Mouse (Mus musculus) left cerebral cortex, postnatal 4 days (tissue): ENCODE results near the gene Gap43. TPM values are rescaled to one million over a fixed set of nuclear protein-coding genes. Genes with fewer than 3 reads are reported as not detected.
"Not testable (repeated sequence)": the region's sequence is repeated elsewhere in the genome, so short reads cannot be mapped to it uniquely, and the experiment has no call there.

Experiments
- DNase-seq: peaks from one replicate; pipeline ENCODE4 v3.0.0-alpha.2; 2022
- intact Hi-C: fragments of 180-260 bp; cut with DNase I; formaldehyde crosslinking; loops from one replicate; pipeline ENCODE4 v1.15.1; 2025
- total RNA-seq, 2 experiments: library from RNA; stranded (reverse); gene quantifications; 2 replicates each; pipeline ENCODE4 v1.2.3; 2021

The Gap43 gene
- total RNA-seq, 2 experiments from 2014 or later, result 1,463 to 1,471 TPM

DNA sequence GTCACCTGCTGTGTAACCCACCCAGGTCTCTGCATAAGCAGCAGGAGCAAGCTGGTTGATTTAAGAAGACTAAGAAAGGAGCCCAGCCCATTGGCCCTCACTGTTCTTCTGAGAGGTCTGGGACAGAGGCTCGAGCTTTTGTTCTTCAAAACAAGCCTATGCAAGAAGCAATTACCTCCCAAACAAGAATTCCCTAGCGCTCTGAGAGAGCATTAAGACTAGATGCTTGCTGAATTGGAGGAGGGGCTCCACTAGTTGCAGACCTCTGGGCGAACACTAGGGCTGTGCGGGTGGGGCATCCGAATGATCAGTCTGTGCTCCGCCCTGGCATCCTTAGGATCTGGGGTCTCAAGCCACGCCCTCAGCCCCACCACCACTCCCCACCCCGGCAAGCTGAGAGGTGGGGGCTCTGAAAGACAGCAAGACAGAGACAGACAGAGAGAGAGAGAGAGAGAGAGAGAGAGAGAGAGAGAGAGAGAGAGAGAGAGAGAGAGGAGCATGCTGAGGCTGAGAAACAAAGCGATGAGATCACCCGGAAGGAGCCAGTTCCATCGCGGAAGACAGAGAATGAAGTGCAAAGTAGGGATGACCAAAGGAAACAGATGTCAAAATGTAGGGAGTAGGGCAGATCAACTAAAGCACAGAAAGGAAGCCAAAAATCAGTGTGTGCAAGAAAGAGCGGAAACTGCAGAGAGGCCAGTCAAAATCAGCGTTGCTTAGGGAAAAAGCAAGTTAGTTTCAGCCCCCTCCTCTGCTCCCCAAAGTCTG, 34.3 kb downstream of the Gap43 start:
- intact Hi-C loops, result no loop called here
- DNase-seq, result peak; percentile 70

DNA sequence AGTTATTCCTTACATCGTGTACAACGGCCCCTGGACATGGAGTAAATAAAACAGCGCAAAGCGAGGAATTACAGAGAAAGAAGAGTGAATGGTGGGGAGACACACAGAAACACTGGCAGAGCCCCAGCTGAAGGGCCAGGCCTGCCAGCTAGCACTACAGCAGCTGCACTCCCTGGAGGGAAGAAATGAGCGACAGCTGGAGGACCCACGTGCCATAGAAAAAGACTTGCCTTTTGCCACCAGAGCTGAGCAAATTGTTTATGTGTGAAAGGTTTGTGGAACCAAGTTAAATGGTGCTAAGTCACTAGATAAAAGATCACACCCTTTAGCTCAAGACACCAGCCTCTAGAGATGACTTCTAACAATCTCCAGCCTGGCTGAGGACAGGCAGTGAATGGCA, 37.0 kb downstream of the Gap43 start:
- intact Hi-C loops, result no loop called here

DNA sequence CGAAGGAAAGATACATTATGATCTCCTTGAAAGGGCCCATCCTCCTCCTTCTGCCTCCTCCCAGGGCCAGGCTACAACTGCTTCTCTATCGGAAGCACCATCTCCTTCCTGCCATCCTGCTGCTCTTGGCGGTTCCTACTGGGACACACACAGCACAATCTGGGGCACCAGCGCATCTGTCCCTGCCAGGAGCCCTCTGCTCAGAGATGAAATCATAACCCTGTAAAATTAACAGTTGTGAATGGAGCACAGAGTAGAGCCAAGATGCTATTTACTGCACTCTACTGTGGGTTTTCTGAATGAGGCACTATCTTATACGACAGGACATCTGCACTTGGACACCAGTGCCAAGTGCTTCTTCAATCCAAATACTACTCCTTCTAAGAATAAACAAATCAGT, 46.0 kb downstream of the Gap43 start:
- intact Hi-C loops, result no loop called here
- DNase-seq, result peak; percentile 78

More for the DNA sequence above, 37.0 kb downstream of the Gap43 start:
- DNase-seq, result peak; percentile 83

DNA sequence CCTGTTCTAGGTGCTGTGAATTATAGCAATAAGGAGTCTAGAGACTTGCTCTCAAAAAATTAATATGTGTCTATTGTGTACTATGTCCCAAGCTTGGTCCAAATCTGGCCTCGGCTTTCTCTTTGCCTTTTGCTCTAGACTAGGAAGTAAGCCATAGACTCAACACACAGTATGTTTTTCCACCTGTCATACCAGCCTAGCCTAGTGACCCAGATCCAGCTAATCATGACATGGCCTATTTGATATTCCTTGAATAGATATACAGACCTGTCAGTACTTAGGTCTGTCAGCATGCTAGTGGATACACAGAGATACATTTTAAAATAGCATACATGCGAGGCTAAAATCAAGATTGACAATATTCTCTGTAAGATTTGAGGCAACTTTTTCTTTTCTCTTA, 46.4 kb downstream of the Gap43 start:
- intact Hi-C loops, result no loop called here
- no peak for DNase-seq

DNA sequence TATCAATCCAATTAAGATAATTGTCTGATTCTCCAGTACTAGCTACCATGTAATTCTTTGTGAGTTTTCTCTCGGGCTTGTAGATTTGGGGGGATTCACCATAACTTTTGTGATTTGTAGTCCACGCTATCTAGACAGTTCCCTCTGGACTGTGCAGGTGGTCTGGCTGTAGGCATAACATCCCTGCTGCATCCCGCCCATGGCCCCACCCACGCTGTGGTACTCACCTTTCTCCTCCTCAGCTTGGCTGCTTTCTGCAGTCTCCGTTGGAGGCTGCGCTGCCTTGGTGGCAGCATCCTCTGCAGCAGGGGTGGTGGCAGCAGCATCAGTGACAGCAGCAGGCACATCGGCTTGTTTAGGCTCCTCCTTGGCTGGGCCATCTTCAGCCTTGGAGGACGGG, 48.9 kb downstream of the Gap43 start:
- intact Hi-C loops, result no loop called here
- no peak for DNase-seq

DNA sequence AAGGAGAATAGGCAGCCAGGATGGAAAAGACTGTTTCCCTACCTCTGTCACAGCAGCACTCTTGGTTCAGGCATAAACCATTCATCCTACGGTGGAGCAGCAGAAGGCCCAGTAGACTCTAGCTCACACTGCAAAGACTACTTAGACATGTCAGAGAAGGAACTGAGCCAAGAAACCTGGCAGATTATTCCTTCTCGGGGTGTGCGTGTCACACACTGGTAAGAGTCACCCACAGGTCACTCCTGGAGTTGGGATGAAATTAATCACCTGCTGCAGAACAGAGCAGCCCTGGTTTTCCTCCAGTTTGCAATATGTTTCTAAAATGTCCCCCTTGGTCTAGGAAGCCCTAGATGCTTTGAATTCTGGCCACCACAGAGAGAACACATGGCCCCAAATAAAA, 56.4 kb downstream of the Gap43 start:
- no peak for DNase-seq
- intact Hi-C loops, result no loop called here

DNA sequence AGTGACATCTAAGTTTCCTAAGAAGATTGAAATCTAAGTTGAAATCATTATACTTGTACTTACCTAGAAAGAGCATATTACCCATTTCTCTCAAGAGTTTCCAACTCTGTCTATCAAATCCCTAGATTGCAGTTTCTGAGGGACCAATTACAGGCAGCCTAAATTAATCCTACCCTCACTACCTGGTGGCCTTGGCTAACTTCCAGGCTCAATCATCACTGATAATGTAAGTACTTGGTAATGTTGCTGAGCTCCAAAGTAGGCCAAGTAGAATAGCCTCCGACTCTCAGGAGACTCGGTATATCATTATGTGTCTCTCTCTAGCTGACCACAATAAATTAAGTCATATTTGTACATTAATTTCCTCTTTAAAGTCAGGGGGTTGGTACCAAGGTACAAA, 62.7 kb downstream of the Gap43 start:
- no peak for DNase-seq
- intact Hi-C loops, result loop anchor here (2.0 kb wide), 1 partner anchor 505 kb away; no protein-coding TSS in a partner anchor

DNA sequence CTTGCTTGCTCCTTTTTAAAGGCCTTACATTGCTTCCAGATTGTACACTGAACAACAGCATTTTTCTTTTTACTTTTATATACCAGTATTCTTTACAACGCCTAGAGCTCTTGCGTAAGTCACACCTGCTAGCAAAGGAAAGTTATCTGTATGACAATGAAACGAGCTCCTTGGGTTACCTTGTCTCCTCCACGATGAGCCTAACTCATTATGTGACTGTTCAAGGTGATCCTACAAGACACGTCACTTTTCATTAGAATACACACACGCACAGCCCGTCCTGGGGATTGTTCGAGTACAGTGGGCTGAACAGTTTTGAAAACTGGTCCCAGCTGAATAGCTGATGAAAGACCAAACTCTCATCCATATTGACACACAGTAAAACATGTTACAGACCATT, 63.2 kb downstream of the Gap43 start:
- no peak for DNase-seq
- intact Hi-C loops, result loop anchor here (2.0 kb wide), 1 partner anchor 506 kb away; no protein-coding TSS in a partner anchor

DNA sequence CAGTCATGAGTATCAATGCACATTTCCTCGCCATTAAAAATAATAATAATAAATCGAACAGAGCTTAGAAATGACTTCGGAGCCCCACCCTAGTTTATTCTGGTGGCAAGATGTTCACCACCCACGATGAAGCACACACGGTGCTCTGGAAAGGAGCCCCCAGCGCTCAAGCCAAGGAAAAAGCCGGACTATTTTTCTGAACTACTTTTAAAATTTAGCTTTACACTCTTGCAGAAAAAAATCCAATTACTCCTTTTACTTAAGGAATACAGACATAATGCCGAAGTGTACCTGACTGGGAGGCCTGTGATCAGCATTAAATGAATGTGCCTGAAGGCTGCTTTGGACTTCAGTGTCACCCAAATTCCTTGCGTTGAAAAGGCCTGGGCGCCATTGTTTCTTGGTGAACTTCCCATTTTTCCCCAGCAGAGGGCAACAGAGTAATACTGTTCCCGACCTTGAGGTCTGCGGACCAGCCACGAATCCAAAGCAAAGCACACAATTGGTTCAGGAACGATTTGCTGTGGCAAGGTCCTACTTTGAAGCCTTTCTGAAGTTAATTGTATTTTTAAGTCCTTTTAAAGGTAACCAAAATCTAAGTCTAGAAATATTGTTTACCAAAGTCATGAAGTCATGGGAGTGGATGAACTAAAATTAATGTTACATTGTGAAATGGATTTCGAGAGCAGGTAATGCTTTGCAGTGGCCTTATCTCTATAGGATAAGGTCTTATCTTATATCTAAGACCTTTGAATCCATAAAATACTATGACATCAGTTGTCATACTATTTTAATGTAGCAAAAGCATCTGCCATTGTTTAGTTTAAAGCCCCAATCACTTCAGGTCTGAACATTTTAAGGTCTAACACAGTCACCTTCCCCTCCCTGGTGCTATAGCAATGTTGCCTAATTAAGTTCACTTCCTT, 64.0 kb downstream of the Gap43 start:
- intact Hi-C loops, result loop anchor here (2.0 kb wide), 1 partner anchor 506 kb away; no protein-coding TSS in a partner anchor
- DNase-seq, result peak; percentile 75

DNA sequence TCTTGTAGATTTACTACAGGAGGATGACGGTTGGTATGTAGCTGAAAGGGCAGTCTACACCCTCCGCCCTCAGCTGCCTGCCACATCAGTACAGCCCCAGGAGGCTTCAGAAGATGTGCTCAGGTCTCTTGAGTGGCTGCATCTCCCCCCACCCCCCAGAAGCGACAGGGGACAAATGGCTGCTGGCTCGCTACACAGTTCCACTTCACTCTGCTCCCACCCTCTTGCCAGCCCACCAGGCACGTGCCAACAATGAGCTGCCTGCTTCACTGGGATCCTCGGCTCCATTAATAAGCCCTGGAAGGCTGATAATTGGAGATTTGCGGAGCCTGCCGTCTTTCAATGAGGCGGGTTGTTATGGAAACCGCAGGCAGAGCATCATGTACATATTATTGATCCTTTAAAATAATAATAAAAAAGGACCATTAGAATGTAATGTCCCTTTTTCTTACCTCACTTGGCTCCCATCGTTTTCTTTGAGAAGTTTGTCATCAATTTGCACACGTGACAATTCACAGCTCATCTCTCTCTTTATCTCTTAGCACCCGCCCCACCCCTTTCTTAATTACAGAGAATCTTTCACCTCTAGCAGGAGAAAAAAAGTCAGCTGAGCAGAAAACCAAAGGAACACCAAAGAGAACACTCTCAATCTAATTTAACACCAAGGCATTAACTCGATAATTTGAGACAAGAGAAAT, 64.8 kb downstream of the Gap43 start:
- DNase-seq, result peak; percentile 84
- intact Hi-C loops, result loop anchor here (2.0 kb wide), 1 partner anchor 507 kb away; no protein-coding TSS in a partner anchor

DNA sequence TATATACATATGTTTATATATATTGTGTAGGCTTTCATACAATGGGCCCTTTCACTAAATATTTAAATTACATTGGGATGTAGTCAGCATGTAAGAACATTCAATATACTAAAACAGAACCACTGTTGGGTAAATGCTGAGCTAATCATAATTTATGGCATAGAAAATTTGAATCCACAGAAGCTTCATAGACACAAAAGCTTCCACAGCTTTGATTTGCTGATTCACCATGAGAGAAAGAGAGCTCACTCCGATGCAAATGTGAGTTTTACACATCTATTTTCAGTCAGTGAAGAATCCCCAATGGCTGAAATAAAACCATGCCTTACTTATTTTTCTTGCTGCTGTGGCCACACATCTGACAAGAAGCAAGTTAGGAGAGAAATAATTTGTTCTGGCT, 69.2 kb downstream of the Gap43 start:
- DNase-seq, result no peak
- intact Hi-C loops, result no loop called here

DNA sequence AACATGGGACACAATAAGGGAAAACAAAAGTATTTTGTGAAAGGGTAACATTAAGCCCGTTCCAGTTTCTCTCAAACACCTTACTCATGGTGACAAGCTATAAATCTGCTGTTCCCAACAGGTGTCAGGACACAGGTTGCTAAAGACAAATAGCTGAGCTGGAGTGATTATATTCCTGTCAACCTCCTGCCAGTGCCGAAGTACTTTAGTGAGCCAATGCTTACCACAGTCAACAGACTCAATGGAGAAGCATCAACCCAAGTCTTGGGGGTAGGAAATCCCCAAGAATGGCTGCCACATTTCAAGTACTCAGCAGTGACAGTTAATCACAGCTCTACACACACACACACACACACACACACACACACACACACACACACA, 70.9 kb downstream of the Gap43 start:
- intact Hi-C loops, result loop anchor here (10.0 kb wide), 1 partner anchor 175 kb away; no protein-coding TSS in a partner anchor
- no peak for DNase-seq

DNA sequence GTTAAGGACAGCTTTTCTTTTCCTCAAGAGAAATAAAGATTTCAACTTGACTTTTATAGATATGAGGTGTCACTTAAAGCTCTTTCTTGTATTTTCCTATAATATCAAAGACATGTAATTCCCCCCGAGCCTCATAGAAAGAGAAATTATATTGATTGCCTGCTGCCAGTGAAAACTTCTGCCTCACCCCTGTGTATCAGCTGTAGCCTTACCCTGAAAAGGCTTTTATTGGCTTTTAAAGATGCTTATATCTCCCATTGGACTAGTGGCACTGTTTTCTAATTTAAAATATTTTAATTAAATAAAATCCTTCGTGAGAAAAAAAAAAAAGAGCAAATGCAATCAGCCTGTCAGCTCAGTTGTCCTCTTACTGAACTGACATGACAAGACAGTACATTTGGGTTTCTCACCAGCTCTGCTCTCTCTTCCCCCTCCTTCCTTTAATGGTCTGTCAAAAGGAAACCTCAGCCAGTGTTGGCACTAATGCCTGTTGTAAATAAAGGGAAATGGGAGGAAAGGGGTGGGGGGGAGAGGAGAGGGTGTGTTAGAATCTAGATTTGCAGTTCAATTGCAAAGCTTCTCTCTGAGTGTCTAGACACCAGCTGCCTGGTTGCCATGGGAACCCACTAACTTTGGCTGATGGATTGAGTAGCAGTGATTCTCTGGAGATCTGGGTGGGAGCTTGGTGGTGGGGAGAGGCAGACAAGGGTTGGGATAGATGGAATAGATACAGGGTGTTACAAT, 71.4 kb downstream of the Gap43 start:
- intact Hi-C loops, result loop anchor here (10.0 kb wide), 1 partner anchor 176 kb away; no protein-coding TSS in a partner anchor
- peak; percentile 85 for DNase-seq

DNA sequence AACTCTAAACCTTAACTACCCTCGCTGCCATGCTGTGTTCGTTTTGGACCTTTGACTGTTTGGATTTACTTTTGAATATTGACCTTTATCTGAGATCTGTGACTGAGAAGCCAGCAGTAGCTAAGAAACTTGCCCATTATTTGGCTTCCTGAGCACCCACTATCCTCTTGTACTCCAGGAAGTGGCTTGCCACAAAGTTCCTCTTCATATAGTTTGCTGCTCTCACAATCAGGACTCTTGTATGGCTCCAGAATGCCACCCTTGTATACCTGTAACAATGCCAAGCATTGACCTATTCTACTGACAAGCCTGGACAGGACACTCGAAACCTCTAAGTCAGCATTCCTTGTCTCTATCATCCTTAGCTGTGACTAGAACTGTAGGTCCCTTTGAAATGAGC, 75.3 kb downstream of the Gap43 start:
- no peak for DNase-seq
- intact Hi-C loops, result loop anchor here (10.0 kb wide), 1 partner anchor 180 kb away; no protein-coding TSS in a partner anchor

DNA sequence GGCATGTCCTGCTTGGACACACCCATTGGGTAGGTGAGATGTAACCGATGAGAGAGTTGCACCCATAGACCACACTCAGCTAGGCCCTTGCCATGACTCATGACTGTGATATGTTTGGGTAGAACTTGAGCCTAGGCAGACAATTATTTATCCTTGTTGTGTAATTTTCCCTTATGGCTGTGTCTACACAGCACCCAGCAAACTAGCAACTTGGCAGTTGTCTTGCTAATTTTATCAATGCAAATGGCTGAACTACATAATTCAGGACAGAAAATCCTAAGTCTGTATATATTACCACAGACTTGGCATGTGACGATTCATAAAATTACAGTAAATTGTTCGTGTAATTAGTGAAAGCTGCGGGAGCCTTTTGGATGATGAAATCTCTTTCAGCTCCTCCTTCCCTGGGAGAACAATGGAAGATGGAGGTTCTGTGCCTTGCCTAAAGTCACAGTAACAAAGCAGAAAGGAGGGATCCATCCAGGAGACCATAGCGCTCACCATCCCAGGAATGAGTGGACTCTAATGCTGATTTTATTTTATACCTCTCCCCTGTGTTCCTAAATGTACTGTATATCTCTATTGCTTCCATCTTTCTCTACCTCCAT, 77.4 kb downstream of the Gap43 start:
- intact Hi-C loops, result loop anchor here (10.0 kb wide), 1 partner anchor 182 kb away; no protein-coding TSS in a partner anchor
- no peak for DNase-seq

DNA sequence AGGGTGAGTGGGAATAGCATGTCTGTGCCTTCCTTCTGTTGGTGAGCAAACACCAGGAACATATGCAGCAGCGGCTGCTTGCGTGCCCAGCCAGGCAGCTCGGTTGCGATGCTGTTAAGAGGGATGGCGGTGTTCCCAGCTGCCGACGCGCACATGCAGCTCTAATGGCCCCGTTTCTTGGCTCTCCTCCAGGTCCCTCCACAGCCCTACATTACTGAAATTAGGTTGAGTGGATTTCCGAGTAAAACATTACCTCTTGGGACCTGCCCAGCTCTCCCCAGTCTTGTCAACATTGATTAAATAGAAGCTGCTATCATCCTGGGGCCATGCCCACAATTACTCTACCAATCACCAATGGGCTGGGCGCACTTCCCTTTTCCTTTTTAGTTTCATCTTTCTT, 84.8 kb downstream of the Gap43 start:
- peak; percentile 94 for DNase-seq
- intact Hi-C loops, result no loop called here

DNA sequence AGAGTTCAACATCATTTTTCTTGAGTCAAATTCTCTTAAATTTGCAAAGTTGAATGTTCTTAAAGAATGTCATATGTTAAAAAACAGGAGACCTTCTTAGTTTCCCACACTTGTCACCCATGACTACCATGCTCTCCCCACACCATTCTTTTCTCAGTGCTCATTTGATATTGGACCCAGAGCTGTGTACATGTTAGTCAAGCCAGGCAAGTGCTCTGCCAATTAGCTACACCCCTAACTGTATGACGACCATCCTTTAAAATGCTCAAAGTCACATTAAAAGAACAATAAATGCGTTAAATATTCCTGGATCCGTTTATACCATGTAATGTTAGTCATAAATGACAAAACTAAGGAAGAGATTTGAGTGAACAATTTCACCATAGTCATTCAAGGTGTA, 85.2 kb downstream of the Gap43 start:
- intact Hi-C loops, result no loop called here
- no peak for DNase-seq

DNA sequence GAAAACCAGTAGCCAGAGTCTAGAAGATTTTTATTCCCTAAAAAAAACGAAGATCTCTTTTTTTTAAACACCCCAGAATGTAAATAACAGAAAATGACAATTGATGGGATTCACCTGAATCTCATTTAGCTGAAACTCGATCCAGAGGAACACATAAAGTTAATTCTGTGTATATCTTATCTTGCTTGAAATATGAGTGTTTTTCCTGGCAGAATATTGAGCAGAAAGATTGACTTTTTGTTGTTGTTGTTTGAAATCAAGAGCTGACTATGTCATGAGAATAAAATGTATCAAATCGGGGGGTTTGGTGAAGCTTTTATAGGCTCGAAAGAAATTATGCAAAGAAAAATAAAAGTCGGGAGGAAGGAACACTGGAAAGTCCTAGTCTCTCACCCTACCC, 88.2 kb downstream of the Gap43 start:
- intact Hi-C loops, result no loop called here

DNA sequence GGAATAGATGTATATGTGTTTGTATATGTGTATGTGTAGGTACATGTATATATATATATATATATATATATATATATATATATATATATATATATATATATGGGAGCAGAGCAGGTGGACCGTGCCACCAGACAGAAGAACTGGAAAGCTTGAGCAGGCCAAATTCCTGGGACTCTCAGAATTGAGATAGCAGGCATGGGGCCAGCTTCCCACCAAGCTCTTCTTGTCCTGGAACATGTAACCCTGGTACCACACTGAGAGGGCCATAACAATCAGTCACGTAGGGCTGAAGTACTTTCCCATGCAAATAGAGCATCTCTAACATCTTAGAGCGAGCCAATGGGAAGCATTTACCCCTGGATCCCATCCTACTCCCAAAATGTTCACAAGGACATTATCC, 96.3 kb downstream of the Gap43 start:
- intact Hi-C loops, result not testable (repeated sequence)

More for the DNA sequence above, 88.2 kb downstream of the Gap43 start:
- DNase-seq, result no peak

DNA sequence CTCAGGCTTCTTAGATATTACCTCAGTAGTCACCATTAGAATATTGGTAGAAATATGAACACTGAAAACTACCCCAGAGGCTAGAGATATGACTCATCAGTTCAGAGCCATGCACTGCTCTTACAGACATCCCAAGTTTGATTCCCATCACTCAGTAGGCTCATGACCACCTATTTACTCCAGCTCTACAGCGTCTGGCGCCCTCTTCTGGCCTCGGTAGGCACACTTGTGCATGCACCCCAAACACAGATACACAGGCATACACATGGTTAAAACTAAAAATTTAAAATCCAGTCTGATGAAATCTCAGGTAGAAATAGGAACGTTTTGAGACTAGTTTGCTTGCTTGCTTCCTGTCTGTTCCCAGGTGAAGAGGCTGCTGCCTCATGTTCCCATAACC, 109.1 kb downstream of the Gap43 start:
- intact Hi-C loops, result no loop called here
- DNase-seq, result no peak

More for the DNA sequence above, 96.3 kb downstream of the Gap43 start:
- DNase-seq, result not testable (repeated sequence)
